Mouse (Mus musculus) CH12.LX (cell line): Measurements from ENCODE around the gene Pipox. TPM values are rescaled to one million over a fixed set of nuclear protein-coding genes. Genes with fewer than 3 reads are reported as not detected.

Experiments used
- DNase-seq: peaks from one replicate; pipeline ENCODE4 v3.0.0-alpha.2; 2013; ENCODE audit errors: extremely low read depth
- H3K27ac ChIP-seq: 2 replicates; pipeline ENCODE4 v1.5.1; 2012; ENCODE audit warnings: low read depth, mild to moderate bottlenecking, control low read depth, moderate library complexity; ENCODE audit not compliant: insufficient read depth
- H3K27me3 ChIP-seq: replicated peaks from 2 replicates; pipeline ENCODE3; 2012; ENCODE audit warnings: inconsistent platforms
- H3K36me3 ChIP-seq, 2 experiments: replicated peaks in 1 of 2; 2 replicates each; pipeline versions ENCODE3 to v1.6.1; 2012; ENCODE audit warnings: inconsistent platforms in 1 of 2, low read length in 1 of 2, mild to moderate bottlenecking in 1 of 2, mixed read lengths in 1 of 2, moderate library complexity in 1 of 2; ENCODE audit not compliant: control insufficient read depth in 1 of 2, insufficient read depth in 1 of 2
- H3K4me1 ChIP-seq, 2 experiments: 2 replicates each; pipeline ENCODE4 v1.6.1; 2012; ENCODE audit warnings: inconsistent platforms in 1 of 2, moderate library complexity in 1 of 2; ENCODE audit not compliant: insufficient read depth in 2 of 2, control insufficient read depth in 1 of 2
- H3K4me2 ChIP-seq: 2 replicates; pipeline ENCODE4 v1.6.1; 2012; ENCODE audit warnings: low read depth, mild to moderate bottlenecking, control low read depth; ENCODE audit not compliant: poor library complexity, insufficient read depth, severe bottlenecking
- H3K4me3 ChIP-seq, 3 experiments: fragments of 150-350 bp in 1 of 3; sonication (generic) in 1 of 3; replicated peaks in 1 of 3; 2 replicates each; pipeline versions ENCODE3 to v1.5.1; 2011 to 2012; ENCODE audit warnings: low read depth in 2 of 3, low read length in 2 of 3, mild to moderate bottlenecking in 2 of 3, moderate library complexity in 2 of 3, control low read depth in 1 of 3, improper control_type of control experiment in 1 of 3, inconsistent platforms in 1 of 3, mixed read lengths in 1 of 3; ENCODE audit not compliant: poor library complexity in 1 of 3
- H3K79me2 ChIP-seq: replicated peaks from 2 replicates; pipeline ENCODE4 v1.6.1; 2012; ENCODE audit warnings: mild to moderate bottlenecking, moderate library complexity; ENCODE audit not compliant: control insufficient read depth, poor library complexity, insufficient read depth, severe bottlenecking; ENCODE audit errors: extremely low read depth
- H3K9ac ChIP-seq: 2 replicates; pipeline ENCODE4 v1.6.1; 2012; ENCODE audit warnings: low read depth, mild to moderate bottlenecking, control low read depth, moderate library complexity; ENCODE audit not compliant: insufficient read depth
- H3K9me3 ChIP-seq: replicated peaks from 2 replicates; pipeline ENCODE3; 2012; ENCODE audit warnings: low read length, inconsistent platforms, mixed read lengths
- BHLHE40 ChIP-seq: IDR thresholded peaks from 2 replicates; pipeline ENCODE4 v1.6.1; 2011; ENCODE audit warnings: mild to moderate bottlenecking, low read depth, low read length, improper control_type of control experiment
- CTCF ChIP-seq, 2 experiments: IDR thresholded peaks in 1 of 2; conservative IDR thresholded peaks in 1 of 2; 2 replicates each; pipeline ENCODE4 v1.5.1; 2011 to 2012; ENCODE audit warnings: low read depth in 2 of 2, low read length in 2 of 2, improper control_type of control experiment in 1 of 2, inconsistent platforms in 1 of 2, mild to moderate bottlenecking in 1 of 2, moderate library complexity in 1 of 2
- E2F4 ChIP-seq: IDR thresholded peaks from 2 replicates; pipeline ENCODE4 v1.6.1; 2011; ENCODE audit warnings: low read depth, low read length, improper control_type of control experiment; ENCODE audit not compliant: insufficient replicate concordance
- ELF1 ChIP-seq: IDR thresholded peaks from 2 replicates; pipeline ENCODE4 v1.6.1; 2014; ENCODE audit warnings: low read depth, mild to moderate bottlenecking, inconsistent platforms, low read length, improper control_type of control experiment
- HCFC1 ChIP-seq: IDR thresholded peaks from 2 replicates; pipeline ENCODE4 v1.6.1; 2012; ENCODE audit warnings: low read depth, mild to moderate bottlenecking, inconsistent platforms, low read length, improper control_type of control experiment
- JUND ChIP-seq: conservative IDR thresholded peaks from 2 replicates; pipeline ENCODE4 v1.6.1; 2011; ENCODE audit warnings: low read depth, low read length, improper control_type of control experiment
- KAT2A ChIP-seq: IDR thresholded peaks from 2 replicates; pipeline ENCODE4 v1.6.1; 2012; ENCODE audit warnings: low read length, improper control_type of control experiment, inconsistent platforms; ENCODE audit not compliant: insufficient replicate concordance
- MAZ ChIP-seq: IDR thresholded peaks from 2 replicates; pipeline ENCODE4 v1.6.1; 2012; ENCODE audit warnings: low read depth, mild to moderate bottlenecking, inconsistent platforms, low read length, improper control_type of control experiment, moderate library complexity
- MEF2A ChIP-seq: IDR thresholded peaks from 2 replicates; pipeline ENCODE4 v1.6.1; 2014; ENCODE audit warnings: low read depth, mild to moderate bottlenecking, inconsistent platforms, low read length, improper control_type of control experiment, borderline replicate concordance
- MXI1 ChIP-seq: IDR thresholded peaks from 2 replicates; pipeline ENCODE4 v1.6.1; 2011; ENCODE audit warnings: mild to moderate bottlenecking, low read depth, low read length, improper control_type of control experiment
- PAX5 ChIP-seq: IDR thresholded peaks from 2 replicates; pipeline ENCODE4 v1.6.1; 2012; ENCODE audit warnings: low read length, inconsistent platforms, mixed read lengths
- POLR2A ChIP-seq: IDR thresholded peaks from 2 replicates; pipeline ENCODE4 v1.6.1; 2011; ENCODE audit warnings: low read depth, mild to moderate bottlenecking, improper control_type of control experiment, low read length
- RAD21 ChIP-seq: IDR thresholded peaks from 2 replicates; pipeline ENCODE4 v1.6.1; 2011; ENCODE audit warnings: low read depth, mild to moderate bottlenecking, low read length, improper control_type of control experiment, moderate library complexity
- RCOR1 ChIP-seq: conservative IDR thresholded peaks from 2 replicates; pipeline ENCODE4 v1.6.1; 2012; ENCODE audit warnings: low read depth, mild to moderate bottlenecking, inconsistent platforms, low read length, improper control_type of control experiment
- SIN3A ChIP-seq: IDR thresholded peaks from 2 replicates; pipeline ENCODE4 v1.6.1; 2012; ENCODE audit warnings: low read length, improper control_type of control experiment, inconsistent platforms
- SMC3 ChIP-seq: IDR thresholded peaks from 2 replicates; pipeline ENCODE4 v1.6.1; 2011; ENCODE audit warnings: low read depth, low read length, improper control_type of control experiment
- TBP ChIP-seq: conservative IDR thresholded peaks from 2 replicates; pipeline ENCODE4 v1.6.1; 2011; ENCODE audit warnings: low read depth, low read length, improper control_type of control experiment
- TCF12 ChIP-seq: IDR thresholded peaks from 2 replicates; pipeline ENCODE4 v1.6.1; 2014; ENCODE audit warnings: low read depth, mild to moderate bottlenecking, inconsistent platforms, low read length, improper control_type of control experiment
- UBTF ChIP-seq: IDR thresholded peaks from 2 replicates; pipeline ENCODE4 v1.6.1; 2012; ENCODE audit warnings: low read depth, mild to moderate bottlenecking, inconsistent platforms, low read length, improper control_type of control experiment, moderate library complexity
- USF1 ChIP-seq: IDR thresholded peaks from 2 replicates; pipeline ENCODE4 v1.6.1; 2014; ENCODE audit warnings: low read depth, mild to moderate bottlenecking, inconsistent platforms, low read length, improper control_type of control experiment
- USF2 ChIP-seq: conservative IDR thresholded peaks from 2 replicates; pipeline ENCODE4 v1.6.1; 2011; ENCODE audit warnings: low read depth, low read length, improper control_type of control experiment
- ZKSCAN1 ChIP-seq: IDR thresholded peaks from 2 replicates; pipeline ENCODE4 v1.6.1; 2012; ENCODE audit warnings: low read depth, inconsistent platforms, low read length, improper control_type of control experiment, borderline replicate concordance
- dilution Hi-C: fragments of 300-500 bp; cut with MboI; formaldehyde crosslinking; loops from 2 replicates; pipeline ENCODE4 v1.14.3; 2020; ENCODE audit warnings: low sequenced_read_pairs; ENCODE audit not compliant: extremely low pct_unique_long_range_greater_than_20kb, extremely low pct_ligation_motif_present
- in situ Hi-C: fragments of 300-500 bp; cut with MboI; formaldehyde crosslinking; loops from 3 replicates; pipeline ENCODE4 v1.14.3; 2019; ENCODE audit warnings: low sequenced_read_pairs, low pct_ligation_motif_present, low pct_unique_long_range_greater_than_20kb, mixed read lengths
- polyA plus RNA-seq: library from polyadenylated mRNA; unstranded; fragments of >175 nt; gene quantifications from 2 replicates; pipeline ENCODE4 v1.2.1, GENCODE M21; 2012; ENCODE audit warnings: low read depth; ENCODE audit not compliant: insufficient read length
- total RNA-seq, 2 experiments: library from RNA; depleted of rRNA; stranded (reverse); fragments of 300-350 nt in 1 of 2; fragments of >200 nt in 1 of 2; gene quantifications; 2 replicates each; pipeline ENCODE4 v1.2.3; 2012 to 2014

Pipox gene
- total and polyA plus RNA-seq, 3 experiments = 0.13 to 0.36 (median 0.21) TPM

GRCm38 (mm10) chr11:77840523-77841245 is 53.2 kb downstream of the Pipox start:
- Histone ChIP-seq H3K27ac (no peak overlapping the region), H3K4me1 (peaks cover 4 to 32% of the 10 kb centered on the region in 2 experiments; a peak in 2 of 4 replicates), H3K4me2 (no peak overlapping the region), H3K36me3 (peaks cover 51 to 96% of the 10 kb centered on the region in 2 experiments), H3K79me2 (no peaks in the 10 kb centered on the region), H3K27me3 (no peaks in the 10 kb centered on the region), H3K9ac (no peak overlapping the region), H3K4me3 (no peak overlapping the region), H3K9me3 (no peaks in the 10 kb centered on the region)
- dilution Hi-C loops (no loop called here), in situ Hi-C loops (no loop called here)
- no peak for DNase-seq
- TF ChIP-seq RCOR1 = no peak
- TF ChIP-seq E2F4 = no peak
- no peak for TF ChIP-seq POLR2A
- no peak for TF ChIP-seq USF2
- TF ChIP-seq USF1 = no peak
- TF ChIP-seq TBP = no peak
- no peak for TF ChIP-seq SIN3A
- no peak for TF ChIP-seq ELF1
- TF ChIP-seq MEF2A = no peak
- TF ChIP-seq KAT2A = no peak
- TF ChIP-seq PAX5 = no peak

GRCm38 (mm10) chr11:77837856-77838255 is 56.0 kb downstream of the Pipox start:
- H3K27me3 ChIP-seq = no peaks in the 10 kb centered on the region
- H3K36me3 ChIP-seq = peaks cover 35 to 94% of the 10 kb centered on the region in 2 experiments
- no peak overlapping the region for H3K27ac ChIP-seq
- H3K4me2 ChIP-seq = no peak overlapping the region
- in situ Hi-C loops = no loop called here
- H3K4me1 ChIP-seq = peaks cover 0 to 16% of the 10 kb centered on the region in 2 experiments; a peak in 2 of 4 replicates
- DNase-seq = no peak
- no peak overlapping the region for H3K4me3 ChIP-seq
- peaks cover 3% of the 10 kb centered on the region for H3K9me3 ChIP-seq
- no peak for TF ChIP-seq MAZ
- no peak for TF ChIP-seq BHLHE40
- no peak for TF ChIP-seq ZKSCAN1
- TF ChIP-seq ELF1 = no peak
- TF ChIP-seq USF1 = no peak
- no peak for TF ChIP-seq MXI1
- TF ChIP-seq TCF12 = no peak
- no peak for TF ChIP-seq UBTF
- no peak for TF ChIP-seq CTCF (conservative IDR thresholded peaks at IDR 0.05 in 1 of 2, IDR thresholded peaks at IDR 0.05 in 1 of 2; ENCODE audit: low read depth in 2 of 2, low read length in 2 of 2)
- TF ChIP-seq HCFC1 = no peak
- TF ChIP-seq JUND = no peak
- no peak for TF ChIP-seq RAD21
- TF ChIP-seq PAX5 = no peak
- no peak for TF ChIP-seq E2F4
- no peak for TF ChIP-seq RCOR1
- TF ChIP-seq SMC3 = no peak
- TF ChIP-seq, all 38 proteins: peak for 0
- Histone ChIP-seq H3K79me2 (no peaks in the 10 kb centered on the region), H3K9ac (no peak overlapping the region)
- dilution Hi-C loops = no loop called here
